In genomic region chr11:102411704-102412103, GRCm38 (mm10) we compare ENCODE assay signal across 9 mouse cellular contexts. TPM values are rescaled to one million over a fixed set of nuclear protein-coding genes. Genes with fewer than 3 reads are reported as not detected.
DNase-seq lines count a peak whose midpoint lies in the region; ATAC-seq lines count a peak whose summit lies in the region.
"Had no signal": no experiment of that assay in that cellular context is flagged by ENCODE, and none has a peak within 500 bp of the region (broad histone marks: within the 10 kb centered on the region; RNA-seq: fewer than 3 reads in every experiment).

No protein-coding gene starts in this region.

- no peaks in the 10 kb centered on the region for H3K9me3 ChIP-seq in heart, embryonic 10.5 days
- H3K9me3 ChIP-seq: limb, embryonic 13.5 days had no signal

- H3K4me1 ChIP-seq in heart, embryonic 10.5 days, result peaks cover 21% of the 10 kb centered on the region

- 9% methylated on average over 11 of the region's 11 CpGs for WGBS in heart, embryonic 10.5 days

- DNase-seq in adipocyte (ENCODE audit: low spot score), result peak; percentile 98
- DNase-seq in embryo, embryonic 10.5 days (ENCODE audit: low spot score), result peak; percentile 97
- DNase-seq in heart, embryonic 10.5 days (ENCODE audit: low spot score), result peak; percentile 93
- peak; percentile 84 to 92 for DNase-seq in layer of hippocampus, postnatal 14 days (ENCODE audit: low spot score in 2 of 2)
- DNase-seq in lung, postnatal 14 days, result peak; percentile 96
- DNase-seq in skeletal muscle tissue, adult 2 months (ENCODE audit: low read depth, low spot score), result peak; percentile 90

- H3K36me3 ChIP-seq in heart, embryonic 10.5 days, result no peaks in the 10 kb centered on the region
- H3K36me3 ChIP-seq: limb, embryonic 13.5 days had no signal

- no peak overlapping the region for H3K27ac ChIP-seq in heart, embryonic 10.5 days
- H3K27ac ChIP-seq: limb, embryonic 13.5 days had no signal

- peaks cover 5% of the 10 kb centered on the region; the same call in 1 of the 2 replicates for H3K27me3 ChIP-seq in heart, embryonic 10.5 days (ENCODE audit: insufficient read depth, poor library complexity, severe bottlenecking)
- H3K27me3 ChIP-seq: limb, embryonic 13.5 days had no signal

- ATAC-seq in CD4-positive, CD25-positive, alpha-beta regulatory T cell, adult 4 months, result peak; percentile 31
- ATAC-seq in inflammation-experienced regulatory T-cells, adult 6 months, result no peak

- no peak overlapping the region for H3K4me3 ChIP-seq in heart, embryonic 10.5 days
- H3K4me3 ChIP-seq: limb, embryonic 13.5 days had no signal

RNA-seq across cellular contexts. Expression of gene Slc25a39, which starts 4.0 kb away (rescaled TPM):
- polyA plus RNA-seq in CD4-positive, CD25-positive, alpha-beta regulatory T cell, adult 4 months (2017; shearing (Covaris generic)), result 10 to 100 TPM; 44.0 to 44.2 TPM
- 313 and 314 TPM in 2 replicates for polyA plus RNA-seq in heart, embryonic 10.5 days (2016; fragmentation: Nextera tagmentation; extraction: Ambion mirVana)
- 10 to 100 TPM; 75.6 to 81.8 TPM for total RNA-seq in layer of hippocampus, postnatal 14 days (2021)
- 10 to 100 TPM; 40.1 to 61.9 (median 53.3) TPM for polyA plus RNA-seq in inflammation-experienced regulatory T-cells, adult 6 months (2017; shearing (Covaris generic))

RNA-seq across cellular contexts. Expression of gene Grn, which starts 18.4 kb away (rescaled TPM):
- 10 to 100 TPM; 23.3 to 51.4 TPM for polyA plus RNA-seq in CD4-positive, CD25-positive, alpha-beta regulatory T cell, adult 4 months (2017; shearing (Covaris generic))
- 109 and 151 TPM in 2 replicates for polyA plus RNA-seq in heart, embryonic 10.5 days (2016; fragmentation: Nextera tagmentation; extraction: Ambion mirVana)
- 10 to 100 TPM; 82.3 to 87.4 TPM for total RNA-seq in layer of hippocampus, postnatal 14 days (2021)
- polyA plus RNA-seq in inflammation-experienced regulatory T-cells, adult 6 months (2017; shearing (Covaris generic)), result 10 to 100 TPM; 21.8 to 32.1 (median 26.1) TPM

RNA-seq across cellular contexts. Expression of gene Rundc3a, which starts 18.5 kb away (rescaled TPM):
- 1 to 10 TPM; 3.3 to 3.5 TPM for polyA plus RNA-seq in CD4-positive, CD25-positive, alpha-beta regulatory T cell, adult 4 months (2017; shearing (Covaris generic))
- polyA plus RNA-seq in heart, embryonic 10.5 days (2016; fragmentation: Nextera tagmentation; extraction: Ambion mirVana), result 0.74 and 1.8 TPM in 2 replicates
- 100 to 1,000 TPM; 413 to 422 TPM for total RNA-seq in layer of hippocampus, postnatal 14 days (2021)
- polyA plus RNA-seq in inflammation-experienced regulatory T-cells, adult 6 months (2017; shearing (Covaris generic)), result 1 to 10 TPM; 1.8 to 3.2 (median 2.0) TPM

RNA-seq across cellular contexts. Expression of gene Fam171a2, which starts 35.8 kb away (rescaled TPM):
- not detected for polyA plus RNA-seq in CD4-positive, CD25-positive, alpha-beta regulatory T cell, adult 4 months (2017; shearing (Covaris generic))
- 1.7 and 3.6 TPM in 2 replicates for polyA plus RNA-seq in heart, embryonic 10.5 days (2016; fragmentation: Nextera tagmentation; extraction: Ambion mirVana)
- 10 to 100 TPM; 86.0 to 97.5 TPM for total RNA-seq in layer of hippocampus, postnatal 14 days (2021)
- polyA plus RNA-seq in inflammation-experienced regulatory T-cells, adult 6 months (2017; shearing (Covaris generic)), result not detected

RNA-seq across cellular contexts. Expression of gene Slc4a1, which starts 45.7 kb away (rescaled TPM):
- polyA plus RNA-seq in CD4-positive, CD25-positive, alpha-beta regulatory T cell, adult 4 months (2017; shearing (Covaris generic)), result not detected
- 88.9 and 128 TPM in 2 replicates for polyA plus RNA-seq in heart, embryonic 10.5 days (2016; fragmentation: Nextera tagmentation; extraction: Ambion mirVana)
- under 1 TPM; 0.50 to 0.60 TPM for total RNA-seq in layer of hippocampus, postnatal 14 days (2021)
- polyA plus RNA-seq in inflammation-experienced regulatory T-cells, adult 6 months (2017; shearing (Covaris generic)), result under 1 TPM in 1 of 3 experiments, not detected in 2; 0.08 TPM
